ENCODE assay signal across 23 mouse cellular contexts in genomic region chr8:89388761-89389160, GRCm38 (mm10).
DNase-seq lines count a peak whose midpoint lies in the region; ATAC-seq and TF ChIP-seq lines count a peak whose summit lies in the region.
"Had no signal": no experiment of that assay in that cellular context is flagged by ENCODE, and none has a peak within 500 bp of the region (broad histone marks: within the 10 kb centered on the region; RNA-seq: fewer than 3 reads in every experiment).

No protein-coding gene starts in this region.

- H3K4me1 ChIP-seq in heart, embryonic 10.5 days = peaks cover 37% of the 10 kb centered on the region
- peaks cover 11% of the 10 kb centered on the region; the same call in 1 of the 2 replicates for H3K4me1 ChIP-seq in kidney, postnatal 0 days (replicated peaks; ENCODE audit: insufficient read depth, low read length)
- peaks cover 53% of the 10 kb centered on the region for H3K4me1 ChIP-seq in limb, embryonic 10.5 days
- H3K4me1 ChIP-seq: liver, embryonic 13.5 days had no signal

- no peak for ATAC-seq in kidney, postnatal 0 days (replicated peaks; ENCODE audit: low FRiP score, low read depth)
- ATAC-seq: CD4-positive, CD25-positive, alpha-beta regulatory T cell, adult 4 months; forebrain, embryonic 13.5 days; midbrain, embryonic 15.5 days had no signal

- intact Hi-C loops in left cerebral cortex, postnatal 4 days (cut with DNase I) = no loop called here

- no peaks in the 10 kb centered on the region for H3K36me3 ChIP-seq in heart, embryonic 10.5 days
- no peaks in the 10 kb centered on the region for H3K36me3 ChIP-seq in kidney, postnatal 0 days (ENCODE audit: insufficient read depth, low read length)
- no peaks in the 10 kb centered on the region for H3K36me3 ChIP-seq in limb, embryonic 10.5 days
- H3K36me3 ChIP-seq: embryonic facial prominence, embryonic 13.5 days; hindbrain, embryonic 13.5 days; liver, embryonic 13.5 days; midbrain, embryonic 15.5 days had no signal

- 16% methylated on average over 6 of the region's 6 CpGs for WGBS in heart, embryonic 10.5 days
- 18% methylated on average over 6 of the region's 6 CpGs for WGBS in kidney, postnatal 0 days
- WGBS in limb, embryonic 10.5 days = 9% methylated on average over 6 of the region's 6 CpGs

- H3K27me3 ChIP-seq in heart, embryonic 10.5 days (ENCODE audit: insufficient read depth, poor library complexity, severe bottlenecking) = no peaks in the 10 kb centered on the region
- no peaks in the 10 kb centered on the region for H3K27me3 ChIP-seq in kidney, postnatal 0 days (ENCODE audit: insufficient read depth, low read length)
- H3K27me3 ChIP-seq in limb, embryonic 10.5 days (ENCODE audit: low read depth, poor library complexity, severe bottlenecking) = peaks cover 10% of the 10 kb centered on the region; the same call in 1 of the 2 replicates
- H3K27me3 ChIP-seq: forebrain, embryonic 13.5 days; midbrain, embryonic 15.5 days had no signal

- TF ChIP-seq CTCF in kidney, postnatal 0 days (IDR thresholded peaks at IDR 0.05; ENCODE audit: low read depth) = no peak

- H3K27ac ChIP-seq in heart, embryonic 10.5 days = peak overlapping the region; percentile 65; the same call in 1 of the 2 replicates
- peak overlapping the region; percentile 34; the same call in 1 of the 2 replicates for H3K27ac ChIP-seq in kidney, postnatal 0 days
- H3K27ac ChIP-seq in limb, embryonic 10.5 days = peak overlapping the region; percentile 68
- H3K27ac ChIP-seq: embryonic facial prominence, embryonic 13.5 days; forebrain, embryonic 13.5 days; hindbrain, embryonic 13.5 days; liver, embryonic 13.5 days; midbrain, embryonic 15.5 days; stomach, postnatal 0 days had no signal

- DNase-seq in heart, embryonic 10.5 days (ENCODE audit: low spot score) = no peak
- no peak for DNase-seq in heart, adult 8-10 months (ENCODE audit: low spot score)
- peak; percentile 81 for DNase-seq in kidney, postnatal 0 days (ENCODE audit: low spot score)
- DNase-seq in kidney, adult 18-20 months = no peak
- DNase-seq in Muller cell, postnatal 12 days (ENCODE audit: inconsistent ontology term) = peak; percentile 27
- DNase-seq in limb, embryonic 10.5 days (ENCODE audit: low spot score) = no peak
- DNase-seq in left cerebral cortex, postnatal 4 days = no peak
- DNase-seq: adrenal gland, postnatal 25 days; cerebellum, adult 9-10 months; heart, postnatal 10 days; kidney, adult 8-10 months; liver, embryonic 13.5 days; lung, adult 2 months; lung, postnatal 14 days had no signal

- H3K4me3 ChIP-seq in heart, embryonic 10.5 days = no peak overlapping the region
- H3K4me3 ChIP-seq in kidney, postnatal 0 days (replicated peaks; ENCODE audit: low read depth, low read length) = no peak overlapping the region
- H3K4me3 ChIP-seq in limb, embryonic 10.5 days = no peak overlapping the region
- H3K4me3 ChIP-seq: embryonic facial prominence, embryonic 13.5 days; erythroblast, embryonic 14.5 days; forebrain, embryonic 13.5 days; hindbrain, embryonic 13.5 days; liver, embryonic 13.5 days; midbrain, embryonic 15.5 days; myocyte had no signal

- H3K9ac ChIP-seq in kidney, postnatal 0 days (ENCODE audit: low read depth, low read length) = no peak overlapping the region
- H3K9ac ChIP-seq: embryonic facial prominence, embryonic 13.5 days; forebrain, embryonic 13.5 days; hindbrain, embryonic 13.5 days; liver, embryonic 13.5 days; midbrain, embryonic 15.5 days had no signal

- H3K4me2 ChIP-seq in kidney, postnatal 0 days (ENCODE audit: low read length) = no peak overlapping the region
- H3K4me2 ChIP-seq: embryonic facial prominence, embryonic 13.5 days; forebrain, embryonic 13.5 days; heart, embryonic 11.5 days; hindbrain, embryonic 13.5 days; liver, embryonic 13.5 days; midbrain, embryonic 15.5 days had no signal

- no peaks in the 10 kb centered on the region for H3K9me3 ChIP-seq in heart, embryonic 10.5 days
- H3K9me3 ChIP-seq in kidney, postnatal 0 days (replicated peaks; ENCODE audit: low read length) = no peaks in the 10 kb centered on the region
- H3K9me3 ChIP-seq in limb, embryonic 10.5 days (replicated peaks) = no peaks in the 10 kb centered on the region
- H3K9me3 ChIP-seq: embryonic facial prominence, embryonic 13.5 days; forebrain, embryonic 13.5 days; hindbrain, embryonic 13.5 days; liver, embryonic 13.5 days; midbrain, embryonic 15.5 days had no signal

Comparison
In these comparisons a context has a peak if more than half of its experiments do, and no peak if none do; other contexts are left out.
1. DNase-seq: peak in kidney, postnatal 0 days (single experiment) and Muller cell, postnatal 12 days (single experiment); none in heart, embryonic 10.5 days (single experiment), heart, adult 8-10 months (single experiment), kidney, adult 18-20 months (single experiment), limb, embryonic 10.5 days (single experiment) and left cerebral cortex, postnatal 4 days (single experiment).
2. Peak in every context shown above with its lines, with median percentiles within 50 percentile points of each other: H3K27ac ChIP-seq.